Mouse (Mus musculus) midbrain, embryonic 13.5 days (tissue): ENCODE results near the gene Batf. TPM values are rescaled to one million over a fixed set of nuclear protein-coding genes. Genes with fewer than 3 reads are reported as not detected.
"Not testable (repeated sequence)": the region's sequence is repeated elsewhere in the genome, so short reads cannot be mapped to it uniquely, and the experiment has no call there.

Experiments
- ATAC-seq: fragments of 200-750 bp; cut with Nextera tagmentation; 2 replicates; pipeline ENCODE4 v1.8.0; 2017; ENCODE audit warnings: mild to moderate bottlenecking, moderate TSS enrichment, moderate library complexity
- H3K27ac ChIP-seq: fragments of 300-500 bp; sonication (generic); 2 replicates; pipeline ENCODE4 v1.5.1; 2015; ENCODE audit warnings: inconsistent platforms, mild to moderate bottlenecking, moderate library complexity
- H3K27me3 ChIP-seq: fragments of 300-500 bp; sonication (generic); 2 replicates; pipeline ENCODE4 v1.6.1; 2015; ENCODE audit warnings: mild to moderate bottlenecking, inconsistent platforms
- H3K36me3 ChIP-seq: fragments of 300-500 bp; sonication (generic); 2 replicates; pipeline ENCODE4 v1.6.1; 2015; ENCODE audit warnings: mild to moderate bottlenecking, inconsistent platforms
- H3K4me1 ChIP-seq: fragments of 300-500 bp; sonication (generic); replicated peaks from 2 replicates; pipeline ENCODE4 v1.6.1; 2015; ENCODE audit warnings: inconsistent platforms
- H3K4me2 ChIP-seq: fragments of 300-500 bp; sonication (generic); replicated peaks from 2 replicates; pipeline ENCODE4 v1.6.1; 2015; ENCODE audit warnings: moderate library complexity, mild to moderate bottlenecking, inconsistent platforms
- H3K4me3 ChIP-seq: fragments of 300-500 bp; sonication (generic); replicated peaks from 2 replicates; pipeline ENCODE4 v1.5.1; 2015; ENCODE audit warnings: mild to moderate bottlenecking, inconsistent platforms
- H3K9ac ChIP-seq: fragments of 300-500 bp; sonication (generic); replicated peaks from 2 replicates; pipeline ENCODE4 v1.6.1; 2015; ENCODE audit warnings: mild to moderate bottlenecking, inconsistent platforms
- H3K9me3 ChIP-seq: fragments of 300-500 bp; sonication (generic); 2 replicates; pipeline ENCODE4 v1.6.1; 2016; ENCODE audit warnings: mild to moderate bottlenecking, inconsistent platforms
- WGBS: fragments of 180-500 bp; shearing (Covaris S2); methylation state at CpG from one replicate; pipeline ENCODE4 v1.1.7; 2015; 5-methylcytosine and 5-hydroxymethylcytosine counted together
- polyA plus RNA-seq: library from polyadenylated mRNA; unstranded; fragments of >200 nt; fragmentation: Nextera tagmentation; extraction: Ambion mirVana; gene quantifications from 2 replicates; pipeline ENCODE4 v1.2.1, GENCODE M21; 2015

The Batf gene
- polyA plus RNA-seq, 1 experiment from 2014 or later = 1.6 TPM

GRCm38 (mm10) chr12:85687217-85687533, 706 bp downstream of the Batf start:
- H3K36me3 ChIP-seq = no peaks in the 10 kb centered on the region
- WGBS = 82% methylated on average over 7 of the region's 7 CpGs
- H3K27me3 ChIP-seq = no peaks in the 10 kb centered on the region
- H3K4me3 ChIP-seq = no peak overlapping the region
- ATAC-seq = no peak
- H3K4me2 ChIP-seq = no peak overlapping the region
- H3K4me1 ChIP-seq = no peaks in the 10 kb centered on the region
- H3K27ac ChIP-seq = no peak overlapping the region
- H3K9ac ChIP-seq = no peak overlapping the region
- no peaks in the 10 kb centered on the region for H3K9me3 ChIP-seq

- Histone ChIP-seq H3K27me3 (no peaks in the 10 kb centered on the region), H3K4me1 (no peaks in the 10 kb centered on the region)
- 71% methylated on average over 6 of the region's 6 CpGs for WGBS
Measured at GRCm38 (mm10) chr12:85687846-85688245, 1.4 kb downstream of the Batf start.

DNA sequence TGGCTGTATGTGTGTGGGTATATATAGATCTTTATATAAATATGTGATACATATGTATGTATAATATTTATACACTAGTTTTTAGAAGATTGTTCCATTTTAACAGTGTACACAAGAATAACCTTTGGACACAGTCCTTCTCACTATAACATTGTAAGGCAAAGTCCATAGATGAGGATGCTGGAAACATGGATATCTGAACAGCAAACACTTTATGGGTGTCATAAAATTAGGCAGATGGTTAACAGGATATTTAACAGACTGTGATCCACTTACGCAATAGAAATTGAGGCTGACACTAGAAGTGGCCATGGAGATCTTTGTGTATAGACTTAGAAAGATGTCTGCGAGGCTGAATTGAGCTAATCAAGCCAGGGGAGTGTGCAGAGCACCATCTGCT, 9.3 kb downstream of the Batf start:
- 88% methylated on average over 2 of the region's 2 CpGs for WGBS
- H3K4me2 ChIP-seq = no peak overlapping the region
- no peak overlapping the region for H3K27ac ChIP-seq
- H3K27me3 ChIP-seq = no peaks in the 10 kb centered on the region
- no peaks in the 10 kb centered on the region for H3K9me3 ChIP-seq
- no peaks in the 10 kb centered on the region for H3K36me3 ChIP-seq
- H3K4me1 ChIP-seq = no peaks in the 10 kb centered on the region
- no peak overlapping the region for H3K4me3 ChIP-seq
- H3K9ac ChIP-seq = no peak overlapping the region
- ATAC-seq = no peak

More at GRCm38 (mm10) chr12:85687846-85688245, 1.4 kb downstream of the Batf start:
- Histone ChIP-seq H3K4me2 (no peak overlapping the region), H3K27ac (no peak overlapping the region), H3K36me3 (no peaks in the 10 kb centered on the region), H3K4me3 (no peak overlapping the region), H3K9me3 (no peaks in the 10 kb centered on the region), H3K9ac (no peak overlapping the region)
- ATAC-seq = no peak

DNA sequence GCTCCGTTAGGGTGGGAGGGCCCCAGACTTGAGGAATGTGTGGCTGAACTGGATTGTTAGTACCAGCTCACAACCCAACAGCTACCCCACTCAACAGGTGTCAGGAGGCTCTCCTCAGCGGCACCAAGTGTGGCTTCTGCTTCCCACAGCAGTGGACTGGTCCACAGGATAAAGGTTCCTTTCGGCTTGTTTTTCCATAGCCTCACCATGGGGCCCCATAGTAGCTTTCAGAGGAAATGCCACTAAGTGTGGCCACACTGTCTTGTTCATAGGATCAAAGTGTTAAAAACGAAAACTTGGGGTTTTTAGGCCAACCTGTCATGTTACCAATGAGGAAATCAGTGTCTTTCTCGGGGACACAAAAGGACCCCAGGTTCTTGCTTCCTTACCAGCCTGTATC, 10.0 kb downstream of the Batf start:
- WGBS = 83% methylated on average over 5 of the region's 5 CpGs
- Histone ChIP-seq H3K9me3 (no peaks in the 10 kb centered on the region), H3K4me1 (no peaks in the 10 kb centered on the region), H3K9ac (no peak overlapping the region), H3K4me3 (no peak overlapping the region), H3K27ac (no peak overlapping the region), H3K27me3 (no peaks in the 10 kb centered on the region), H3K4me2 (no peak overlapping the region), H3K36me3 (no peaks in the 10 kb centered on the region)
- ATAC-seq = no peak

DNA sequence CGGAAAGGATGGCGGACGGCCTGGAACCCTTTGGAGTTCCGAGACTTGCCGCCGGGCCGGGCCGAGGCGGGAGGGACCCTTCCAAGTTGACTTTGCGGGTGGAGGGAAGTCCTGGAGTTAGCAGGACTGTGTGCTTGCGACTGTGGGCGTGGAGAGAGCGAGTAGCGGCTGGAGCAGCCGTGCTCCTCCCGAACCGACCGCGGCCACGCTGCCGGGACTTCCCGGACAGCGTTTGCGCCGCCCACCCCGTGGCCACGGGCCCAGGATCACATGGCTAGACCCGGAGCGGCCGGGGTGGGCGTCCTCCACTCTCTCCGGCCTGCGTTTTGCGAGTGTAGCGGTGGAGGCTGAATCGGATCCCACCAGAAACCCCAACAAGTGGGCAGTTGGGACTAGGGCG, 11.7 kb downstream of the Batf start:
- H3K9ac ChIP-seq, H3K4me1 ChIP-seq, H3K36me3 ChIP-seq, H3K27ac ChIP-seq, H3K9me3 ChIP-seq, H3K27me3 ChIP-seq: not testable (repeated sequence)
- WGBS = 27% methylated on average over 14 of the region's 37 CpGs
- Histone ChIP-seq H3K4me3 (0 out of 2 replicates have a peak overlapping the region, but pooled peaks have one; percentile 12), H3K4me2 (peak overlapping the region; percentile 35)
- peak; percentile 53; the same call in 1 of the 2 replicates for ATAC-seq

GRCm38 (mm10) chr12:85700191-85700841, 13.8 kb downstream of the Batf start:
- Histone ChIP-seq H3K9ac (no peak overlapping the region), H3K4me2 (no peak overlapping the region), H3K4me3 (no peak overlapping the region), H3K27ac (no peak overlapping the region), H3K4me1 (peaks cover 3% of the 10 kb centered on the region), H3K27me3 (peaks cover 8% of the 10 kb centered on the region; the same call in 1 of the 2 replicates), H3K36me3 (no peaks in the 10 kb centered on the region), H3K9me3 (no peaks in the 10 kb centered on the region)
- 70% methylated on average over 6 of the region's 6 CpGs for WGBS
- no peak for ATAC-seq

DNA sequence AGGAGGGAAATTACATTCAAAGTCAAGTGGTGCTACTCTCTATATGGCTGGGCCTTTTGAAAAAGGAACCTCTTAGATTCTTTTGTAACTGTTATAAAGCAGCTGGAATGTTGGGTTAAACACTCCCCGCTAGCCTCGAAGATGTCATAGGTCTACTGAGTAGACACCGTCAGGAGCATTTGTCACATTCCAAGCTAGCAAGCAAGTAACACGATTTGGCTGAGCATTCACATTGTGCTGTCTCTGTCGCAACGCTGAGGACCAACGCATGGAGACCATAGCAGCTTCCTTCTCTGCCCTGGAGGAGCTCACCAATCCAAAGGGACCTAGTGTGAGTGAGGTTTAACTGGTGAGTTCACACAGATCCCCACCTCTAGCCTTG, 14.4 kb downstream of the Batf start:
- ATAC-seq = no peak
- H3K9me3 ChIP-seq = no peaks in the 10 kb centered on the region
- H3K36me3 ChIP-seq = no peaks in the 10 kb centered on the region
- no peak overlapping the region for H3K4me2 ChIP-seq
- H3K27me3 ChIP-seq = peaks cover 12% of the 10 kb centered on the region; the same call in 1 of the 2 replicates
- peaks cover 8% of the 10 kb centered on the region for H3K4me1 ChIP-seq
- H3K4me3 ChIP-seq = no peak overlapping the region
- WGBS = 86% methylated on average over 7 of the region's 7 CpGs
- H3K9ac ChIP-seq = no peak overlapping the region
- H3K27ac ChIP-seq = no peak overlapping the region

DNA sequence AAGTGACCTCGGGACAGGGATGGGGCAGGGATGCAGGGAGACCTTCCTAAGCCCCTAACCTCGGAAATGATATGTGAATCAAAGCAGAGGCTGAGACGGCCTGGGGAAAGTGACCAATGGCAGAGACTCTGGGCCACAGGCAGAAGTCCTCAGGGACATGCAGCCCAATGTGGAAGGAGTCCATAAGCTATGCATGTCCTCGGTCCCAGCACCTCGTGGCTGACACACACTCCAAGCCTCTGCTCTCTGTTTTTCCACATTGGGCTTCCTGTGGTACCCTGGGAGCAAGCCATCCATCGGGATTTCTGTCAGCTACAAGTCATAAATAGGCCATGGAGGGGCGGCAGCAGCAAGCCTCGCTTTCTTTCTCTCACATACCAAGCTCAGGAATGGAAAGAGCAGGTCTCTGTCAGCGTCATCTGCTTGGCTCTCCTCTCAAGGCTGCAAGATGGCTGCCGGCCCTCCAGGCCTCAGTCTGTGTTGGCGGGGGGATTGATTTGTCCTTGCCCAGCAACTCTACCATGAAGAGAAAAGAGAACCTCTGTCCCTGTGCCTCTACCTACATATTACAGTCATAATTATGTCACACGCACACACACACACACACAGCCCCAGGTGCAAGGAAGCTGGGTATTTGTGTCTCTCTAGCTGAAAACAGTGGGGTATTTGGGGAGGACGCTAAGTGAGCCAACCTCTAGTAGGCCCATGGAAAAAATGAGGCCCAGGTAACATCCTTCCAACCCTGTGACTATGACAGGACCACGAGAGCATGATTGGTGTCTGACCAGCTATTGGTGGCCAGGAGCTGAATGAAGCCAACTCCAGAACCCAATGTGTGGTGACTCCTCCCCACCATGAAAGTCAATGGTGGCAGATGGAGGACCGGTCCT, 15.9 kb downstream of the Batf start:
- Histone ChIP-seq H3K36me3 (no peaks in the 10 kb centered on the region), H3K9me3 (no peaks in the 10 kb centered on the region), H3K4me1 (peaks cover 10% of the 10 kb centered on the region), H3K4me2 (no peak overlapping the region), H3K4me3 (no peak overlapping the region), H3K27ac (no peak overlapping the region), H3K9ac (no peak overlapping the region), H3K27me3 (peaks cover 24% of the 10 kb centered on the region; the same call in 1 of the 2 replicates)
- no peak for ATAC-seq
- WGBS = 82% methylated on average over 15 of the region's 15 CpGs

GRCm38 (mm10) chr12:85703507-85703906, 17.0 kb downstream of the Batf start:
- Histone ChIP-seq H3K4me2 (no peak overlapping the region), H3K27ac (no peak overlapping the region), H3K9me3 (no peaks in the 10 kb centered on the region), H3K4me3 (no peak overlapping the region), H3K4me1 (peaks cover 10% of the 10 kb centered on the region), H3K36me3 (no peaks in the 10 kb centered on the region), H3K27me3 (peaks cover 26% of the 10 kb centered on the region; the same call in 1 of the 2 replicates), H3K9ac (no peak overlapping the region)
- no peak for ATAC-seq
- 68% methylated on average over 3 of the region's 3 CpGs for WGBS

- Histone ChIP-seq H3K36me3 (no peaks in the 10 kb centered on the region), H3K27ac (no peak overlapping the region), H3K9me3 (no peaks in the 10 kb centered on the region), H3K4me3 (no peak overlapping the region), H3K4me1 (peaks cover 10% of the 10 kb centered on the region), H3K27me3 (peaks cover 26% of the 10 kb centered on the region; the same call in 1 of the 2 replicates), H3K9ac (no peak overlapping the region), H3K4me2 (no peak overlapping the region)
- ATAC-seq = no peak
- 73% methylated on average over 7 of the region's 7 CpGs for WGBS
Measured at GRCm38 (mm10) chr12:85704566-85704965, 18.1 kb downstream of the Batf start.

DNA sequence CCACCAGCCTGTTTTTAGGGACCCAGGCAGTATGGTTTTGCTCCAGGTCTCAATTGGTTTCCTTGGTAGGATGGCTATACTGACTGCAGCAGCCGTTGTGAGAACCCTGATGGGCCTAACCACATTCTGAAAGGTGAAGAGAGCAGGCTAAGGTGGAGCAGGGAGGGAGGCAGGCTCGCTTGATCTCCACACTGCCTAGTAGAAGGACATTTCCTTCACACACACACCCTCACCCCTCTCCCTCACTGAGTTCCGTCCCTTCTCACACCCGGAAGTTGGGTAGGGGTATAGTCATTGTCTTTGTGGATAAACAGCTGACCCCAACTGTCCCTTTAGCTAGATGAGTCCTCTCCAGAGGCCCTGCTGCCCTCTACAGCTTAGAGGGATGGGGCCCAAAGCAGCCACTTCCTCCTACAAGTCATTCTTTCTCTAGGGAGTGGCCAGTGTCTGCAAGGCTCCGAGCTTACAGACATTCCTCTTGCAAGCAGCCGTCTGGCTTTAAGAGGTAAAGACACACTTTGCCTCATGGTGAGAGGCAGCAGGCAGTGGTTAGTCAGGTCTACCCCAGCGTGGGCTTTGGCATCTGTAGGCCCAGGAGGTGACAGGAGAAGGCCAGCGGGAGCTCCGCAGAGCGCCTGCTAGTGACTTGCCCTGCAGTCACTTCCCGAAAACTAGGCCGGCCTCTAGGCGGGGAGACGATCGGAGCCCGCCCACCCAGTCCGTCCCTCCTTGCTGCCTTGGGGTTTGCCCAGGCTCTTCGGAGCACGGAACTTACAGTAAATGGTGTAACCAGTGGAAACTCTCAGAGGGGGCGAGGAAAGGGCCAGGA, 18.7 kb downstream of the Batf start:
- H3K27ac ChIP-seq = no peak overlapping the region
- peak overlapping the region; percentile 40 for H3K9ac ChIP-seq
- peak overlapping the region; percentile 49 for H3K4me2 ChIP-seq
- ATAC-seq = 0 out of 2 replicates have a peak, but pooled peaks have one; percentile 24
- WGBS = 12% methylated on average over 20 of the region's 20 CpGs
- H3K4me1 ChIP-seq = peaks cover 10% of the 10 kb centered on the region
- H3K36me3 ChIP-seq = no peaks in the 10 kb centered on the region
- H3K27me3 ChIP-seq = peaks cover 26% of the 10 kb centered on the region; the same call in 1 of the 2 replicates
- no peaks in the 10 kb centered on the region for H3K9me3 ChIP-seq
- peak overlapping the region; percentile 21 for H3K4me3 ChIP-seq
